Mouse (Mus musculus) brown adipose tissue, adult 24 weeks (tissue): ENCODE results near the gene Ldb2. TPM values are rescaled to one million over a fixed set of nuclear protein-coding genes. Genes with fewer than 3 reads are reported as not detected.
A peak's percentile ranks its signal among the peaks of the same experiment; 100 is the strongest.

Experiments
- H3K27ac ChIP-seq: fragments of 200-500 bp; replicated peaks from 2 replicates; pipeline ENCODE4 v1.5.1; 2012; ENCODE audit warnings: low read depth, mild to moderate bottlenecking, low read length
- H3K4me1 ChIP-seq: fragments of 200-500 bp; 2 replicates; pipeline ENCODE4 v1.6.1; 2012; ENCODE audit warnings: low read length, mixed read lengths; ENCODE audit not compliant: control insufficient read depth, insufficient read depth, insufficient read length
- H3K4me3 ChIP-seq: fragments of 200-500 bp; 2 replicates; pipeline ENCODE4 v1.5.1; 2012; ENCODE audit warnings: low read depth, mild to moderate bottlenecking, low read length, moderate library complexity; ENCODE audit not compliant: insufficient read depth
- polyA plus RNA-seq: library from polyadenylated mRNA; stranded (reverse); fragments of >200 nt; gene quantifications from 2 replicates; pipeline ENCODE4 v1.2.4, GENCODE M21; 2012; ENCODE audit not compliant: missing spikeins, insufficient read depth, insufficient read length

Gene Ldb2
- polyA plus RNA-seq, 1 experiment: 3.6 TPM

DNA sequence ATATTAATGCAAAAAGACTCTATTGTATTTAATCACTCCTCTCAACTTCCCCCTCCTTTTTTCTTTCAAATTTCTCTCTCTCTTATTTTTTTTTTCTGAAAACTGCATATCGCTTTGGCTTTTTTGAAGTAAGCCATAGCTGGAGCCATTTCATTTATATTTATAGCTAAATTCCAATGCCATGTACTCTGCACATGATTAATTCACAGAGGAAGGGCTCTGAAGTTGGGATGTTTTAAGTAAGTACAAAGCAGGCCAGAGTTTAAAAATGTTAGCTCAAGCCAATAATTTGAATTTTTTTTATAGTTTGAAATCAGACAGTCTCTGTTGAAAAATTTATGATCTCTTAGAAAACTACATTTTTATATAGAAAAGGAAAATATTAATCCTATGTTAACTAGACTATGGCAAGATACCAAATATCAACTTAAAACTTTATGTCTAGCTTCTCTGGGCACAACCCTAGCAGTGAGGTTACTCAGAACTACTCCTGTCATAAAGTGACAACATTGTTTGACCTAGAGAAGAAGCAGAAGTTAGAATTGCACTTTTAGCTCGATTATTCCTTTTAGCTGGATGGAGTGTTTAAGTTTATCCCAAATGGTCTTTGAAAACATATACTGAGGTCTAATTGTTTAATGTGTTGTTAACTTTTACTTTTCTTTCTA, 222.7 kb downstream of the Ldb2 start:
- no peak overlapping the region for H3K4me3 ChIP-seq
- H3K4me1 ChIP-seq: 0 out of 2 replicates have a peak, but pooled peaks cover 3% of the 10 kb centered on the region

GRCm38 (mm10) chr5:44574681-44575080, 224.8 kb downstream of the Ldb2 start:
- Histone ChIP-seq H3K27ac (no peak overlapping the region), H3K4me3 (no peak overlapping the region), H3K4me1 (no peaks in the 10 kb centered on the region)

More for the DNA sequence above, 222.7 kb downstream of the Ldb2 start:
- no peak overlapping the region for H3K27ac ChIP-seq

GRCm38 (mm10) chr5:44553765-44554352, 245.6 kb downstream of the Ldb2 start:
- H3K4me3 ChIP-seq: no peak overlapping the region
- peaks cover 16% of the 10 kb centered on the region; the same call in 1 of the 2 replicates for H3K4me1 ChIP-seq
- H3K27ac ChIP-seq: peak overlapping the region; percentile 48

DNA sequence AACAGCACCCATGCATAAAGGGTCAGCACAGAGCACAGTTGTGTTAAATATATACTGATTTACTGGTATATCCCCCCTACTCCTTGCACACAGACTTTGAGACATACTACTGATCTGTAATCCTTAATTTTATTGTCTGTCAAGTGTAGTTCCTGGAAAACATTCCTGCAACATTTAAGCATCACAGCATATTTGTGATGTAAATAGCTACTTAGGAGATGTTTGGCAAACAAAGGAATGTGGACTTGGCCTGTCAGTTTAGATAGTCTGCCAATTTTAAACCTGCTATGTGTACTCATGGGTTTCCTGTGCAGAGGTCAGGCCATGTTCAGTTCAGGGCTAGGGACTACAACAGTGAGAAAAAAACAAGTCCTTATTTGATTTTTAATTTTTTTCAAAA, 246.3 kb downstream of the Ldb2 start:
- Histone ChIP-seq H3K4me1 (peaks cover 16% of the 10 kb centered on the region; the same call in 1 of the 2 replicates), H3K27ac (peak overlapping the region; percentile 71), H3K4me3 (no peak overlapping the region)

DNA sequence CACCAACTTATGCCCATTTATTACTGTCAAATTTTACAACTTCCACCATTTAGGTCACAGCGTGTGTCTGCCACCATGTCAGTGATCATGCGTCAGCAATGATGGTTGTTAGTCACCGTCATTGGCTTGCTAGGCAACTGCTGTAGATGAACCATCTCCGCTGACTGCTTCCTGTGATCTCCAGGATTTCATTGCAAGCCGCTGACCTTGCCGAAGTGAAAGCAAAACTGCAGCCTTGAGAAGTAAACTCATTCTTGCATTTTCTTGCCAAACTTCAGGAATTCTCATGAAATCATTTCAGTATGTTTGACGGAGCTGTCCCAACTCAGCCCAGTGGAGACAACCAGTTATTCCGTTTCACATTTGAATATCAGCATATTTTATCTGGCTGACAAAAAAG, 247.4 kb downstream of the Ldb2 start:
- Histone ChIP-seq H3K27ac (peak overlapping the region; percentile 71), H3K4me1 (peaks cover 13% of the 10 kb centered on the region; the same call in 1 of the 2 replicates), H3K4me3 (peak overlapping the region; percentile 46)

GRCm38 (mm10) chr5:44548468-44548867, 251.0 kb downstream of the Ldb2 start:
- Histone ChIP-seq H3K27ac (no peak overlapping the region), H3K4me1 (peaks cover 7% of the 10 kb centered on the region; the same call in 1 of the 2 replicates), H3K4me3 (no peak overlapping the region)

DNA sequence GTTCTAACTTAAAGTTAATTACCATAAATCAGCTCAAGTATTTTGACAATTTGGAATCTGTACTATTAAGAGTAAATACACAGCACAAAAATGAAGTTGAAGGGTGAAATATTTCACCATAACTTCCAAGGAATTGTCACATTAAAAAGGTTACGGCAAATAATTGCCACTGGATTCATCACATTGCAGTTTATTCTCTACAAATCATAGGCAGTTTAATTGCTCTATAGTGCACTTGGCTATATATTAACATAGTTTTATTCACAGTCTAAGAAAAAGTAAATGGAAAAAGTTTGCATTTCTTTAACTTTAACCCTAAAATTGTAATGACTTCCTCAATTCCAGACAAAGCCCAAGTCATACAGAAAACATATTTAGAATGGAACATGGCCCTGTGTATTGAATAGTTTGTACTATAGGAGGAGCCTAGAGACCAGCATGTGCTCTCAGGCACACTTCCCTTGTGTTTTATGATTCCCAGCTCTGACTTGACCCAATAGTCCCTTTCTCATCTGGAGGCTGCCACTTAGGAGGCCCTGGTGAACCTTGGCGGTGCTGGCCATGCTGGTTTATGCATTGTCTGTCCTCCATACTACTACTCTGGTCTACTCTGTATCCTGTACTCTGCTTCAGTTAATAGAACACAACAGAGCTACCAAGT, 255.9 kb downstream of the Ldb2 start:
- no peak overlapping the region for H3K27ac ChIP-seq
- no peak overlapping the region for H3K4me3 ChIP-seq
- no peaks in the 10 kb centered on the region for H3K4me1 ChIP-seq

GRCm38 (mm10) chr5:44541748-44542147, 257.7 kb downstream of the Ldb2 start:
- no peak overlapping the region for H3K4me3 ChIP-seq
- no peaks in the 10 kb centered on the region for H3K4me1 ChIP-seq
- no peak overlapping the region for H3K27ac ChIP-seq

- Histone ChIP-seq H3K27ac (no peak overlapping the region), H3K4me3 (no peak overlapping the region), H3K4me1 (no peaks in the 10 kb centered on the region)
These were observed 260.8 kb downstream of the Ldb2 start for GRCm38 (mm10) chr5:44538687-44539086.

- Histone ChIP-seq H3K4me1 (no peaks in the 10 kb centered on the region), H3K27ac (no peak overlapping the region), H3K4me3 (no peak overlapping the region)
These were observed 261.5 kb downstream of the Ldb2 start for GRCm38 (mm10) chr5:44538000-44538395.

DNA sequence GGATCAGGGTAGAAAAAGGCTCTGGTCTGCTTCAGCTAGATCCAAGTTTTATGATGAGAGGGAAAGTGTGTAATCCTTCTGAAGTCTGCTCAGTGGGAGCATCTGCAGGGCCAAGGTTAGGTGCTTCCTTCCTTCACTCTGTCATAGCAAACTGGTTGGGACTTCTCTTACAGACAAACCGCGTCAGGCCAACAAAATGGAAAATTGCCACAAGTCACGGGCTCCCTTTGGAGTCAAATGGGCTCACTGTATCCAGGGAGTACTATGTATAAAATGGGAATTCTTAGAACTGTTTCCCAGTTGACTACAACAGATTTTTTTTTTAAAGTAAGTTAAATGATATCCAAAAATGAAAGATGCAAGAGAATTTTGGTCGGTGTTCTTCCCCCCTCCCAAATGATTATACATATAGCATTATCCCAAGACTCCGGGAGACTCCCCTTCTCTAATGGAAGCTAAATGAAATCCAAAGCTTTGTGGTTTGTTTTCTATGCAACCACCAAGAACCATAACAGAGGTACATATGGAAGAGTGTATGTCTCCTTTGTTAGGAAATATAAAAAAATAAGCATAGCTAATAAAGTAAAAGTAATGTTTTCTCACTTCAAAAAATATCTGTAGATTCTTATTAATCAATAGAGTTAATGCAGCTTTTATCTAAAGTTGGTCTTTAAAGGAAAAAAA, 262.0 kb downstream of the Ldb2 start:
- no peaks in the 10 kb centered on the region for H3K4me1 ChIP-seq
- H3K27ac ChIP-seq: no peak overlapping the region
- no peak overlapping the region for H3K4me3 ChIP-seq

DNA sequence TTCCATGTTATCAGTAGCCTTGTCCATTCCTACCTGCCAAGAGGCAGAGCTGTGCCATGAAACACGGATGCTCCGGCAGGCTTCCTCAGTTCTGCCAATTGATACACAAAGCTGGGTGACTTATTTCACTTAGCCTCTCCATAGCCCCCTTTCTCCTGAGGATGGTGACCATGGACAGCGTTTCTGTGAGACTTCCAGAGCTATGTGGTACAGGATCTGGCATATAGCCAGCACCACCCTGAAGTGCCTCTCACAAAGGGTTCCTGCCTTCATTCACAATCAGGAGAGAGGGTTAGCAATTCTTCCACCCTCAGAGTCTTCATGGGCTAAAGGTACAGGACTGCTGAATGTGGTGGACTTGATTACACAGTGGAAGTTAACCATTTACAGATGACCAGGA, 270.0 kb downstream of the Ldb2 start:
- Histone ChIP-seq H3K27ac (no peak overlapping the region), H3K4me3 (no peak overlapping the region), H3K4me1 (no peaks in the 10 kb centered on the region)

DNA sequence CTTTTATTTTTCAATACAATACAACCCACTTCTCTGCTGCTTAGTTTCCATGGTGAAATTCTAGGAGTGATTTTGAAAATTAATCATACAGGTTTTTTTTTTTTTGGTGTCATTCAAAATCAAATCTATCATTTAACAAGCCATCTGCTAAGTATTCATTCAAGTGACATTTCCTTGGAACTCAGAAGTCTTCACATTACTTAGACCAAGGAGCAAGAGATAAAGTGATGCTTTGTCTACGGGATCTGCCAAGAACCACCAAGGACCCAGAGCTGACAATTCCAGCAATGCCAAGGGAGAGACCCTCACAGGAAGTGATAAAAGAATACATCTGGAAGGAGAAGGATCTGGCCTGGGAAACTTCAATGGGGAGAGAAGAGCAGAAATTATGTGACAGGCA, 270.5 kb downstream of the Ldb2 start:
- Histone ChIP-seq H3K27ac (no peak overlapping the region), H3K4me1 (no peaks in the 10 kb centered on the region), H3K4me3 (no peak overlapping the region)

GRCm38 (mm10) chr5:44505221-44505620, 294.3 kb downstream of the Ldb2 start:
- H3K4me1 ChIP-seq: no peaks in the 10 kb centered on the region
- H3K27ac ChIP-seq: no peak overlapping the region
- no peak overlapping the region for H3K4me3 ChIP-seq

DNA sequence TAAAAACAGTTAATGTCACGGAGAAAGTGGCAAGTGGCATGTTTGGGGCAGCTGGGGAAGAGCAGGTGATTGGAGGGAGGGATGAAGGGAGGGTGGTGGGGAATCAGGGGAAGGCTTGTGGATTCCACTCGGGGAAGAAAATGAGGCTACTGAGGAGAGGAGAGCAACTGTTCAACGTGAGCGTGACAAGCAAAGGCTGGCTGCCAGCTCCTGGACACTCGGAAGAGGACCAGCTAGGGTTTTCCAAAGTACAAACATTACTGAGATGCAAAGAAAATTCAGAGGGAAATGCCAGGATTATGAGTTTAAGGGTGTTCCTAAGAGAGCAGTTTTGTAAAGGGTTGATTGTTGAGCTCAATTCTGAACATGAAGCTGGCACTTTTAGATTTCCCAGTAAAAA, 294.7 kb downstream of the Ldb2 start:
- Histone ChIP-seq H3K27ac (no peak overlapping the region), H3K4me1 (no peaks in the 10 kb centered on the region), H3K4me3 (no peak overlapping the region)
